Mouse (Mus musculus) left cerebral cortex, adult 11 months (tissue): ENCODE results near the gene Stambp.
A peak's percentile ranks its signal among the peaks of the same experiment; 100 is the strongest.
"Not testable (repeated sequence)": the region's sequence is repeated elsewhere in the genome, so short reads cannot be mapped to it uniquely, and the experiment has no call there.

Experiments
- DNase-seq: peaks from one replicate; pipeline ENCODE4 v3.0.0; 2022; ENCODE audit warnings: low spot score

The Stambp gene

DNA sequence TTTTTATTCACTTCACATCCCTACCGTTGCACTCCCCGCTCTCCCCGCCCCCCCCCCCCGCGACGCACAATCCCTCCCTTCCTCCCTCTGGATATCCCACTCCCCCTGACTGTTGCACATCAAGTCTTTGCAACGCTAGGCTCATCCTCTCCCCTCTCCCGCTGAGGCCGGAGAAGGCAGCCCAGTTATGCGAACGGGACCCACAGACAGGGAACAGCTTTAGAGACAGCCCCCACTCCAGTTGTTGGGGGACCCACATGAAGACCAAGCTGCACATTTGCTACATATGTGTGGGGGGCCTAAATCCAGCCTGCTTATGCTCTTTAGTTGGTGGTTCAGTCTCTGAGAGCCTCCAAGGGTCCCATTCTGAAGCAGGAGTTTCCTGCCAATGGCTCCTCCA is at the start of gene Stambp:
Gene Stambp (minus strand): TSS at position 59 of the 400 bp plus-strand sequence.
- no peak for DNase-seq

DNA sequence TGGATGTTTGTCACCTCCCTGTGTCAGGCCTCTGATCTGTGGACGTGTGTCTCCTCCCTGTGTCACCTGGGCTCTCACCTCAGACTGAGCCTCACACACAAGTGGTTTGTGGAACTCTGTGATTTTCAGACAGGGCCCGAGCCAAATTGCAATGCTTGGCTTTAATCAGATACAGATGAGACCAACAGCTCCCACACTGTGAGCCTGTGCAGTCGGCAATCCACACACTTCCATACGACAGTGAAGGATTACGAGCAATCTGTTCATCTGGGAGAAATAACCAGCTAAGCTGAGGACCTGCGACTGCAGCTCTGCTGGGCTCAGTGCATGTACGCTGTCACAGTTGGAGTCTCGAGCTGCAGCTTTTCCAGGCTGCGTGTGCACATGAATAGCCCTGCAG is 47.4 kb upstream of the Stambp start:
- no peak for DNase-seq

DNA sequence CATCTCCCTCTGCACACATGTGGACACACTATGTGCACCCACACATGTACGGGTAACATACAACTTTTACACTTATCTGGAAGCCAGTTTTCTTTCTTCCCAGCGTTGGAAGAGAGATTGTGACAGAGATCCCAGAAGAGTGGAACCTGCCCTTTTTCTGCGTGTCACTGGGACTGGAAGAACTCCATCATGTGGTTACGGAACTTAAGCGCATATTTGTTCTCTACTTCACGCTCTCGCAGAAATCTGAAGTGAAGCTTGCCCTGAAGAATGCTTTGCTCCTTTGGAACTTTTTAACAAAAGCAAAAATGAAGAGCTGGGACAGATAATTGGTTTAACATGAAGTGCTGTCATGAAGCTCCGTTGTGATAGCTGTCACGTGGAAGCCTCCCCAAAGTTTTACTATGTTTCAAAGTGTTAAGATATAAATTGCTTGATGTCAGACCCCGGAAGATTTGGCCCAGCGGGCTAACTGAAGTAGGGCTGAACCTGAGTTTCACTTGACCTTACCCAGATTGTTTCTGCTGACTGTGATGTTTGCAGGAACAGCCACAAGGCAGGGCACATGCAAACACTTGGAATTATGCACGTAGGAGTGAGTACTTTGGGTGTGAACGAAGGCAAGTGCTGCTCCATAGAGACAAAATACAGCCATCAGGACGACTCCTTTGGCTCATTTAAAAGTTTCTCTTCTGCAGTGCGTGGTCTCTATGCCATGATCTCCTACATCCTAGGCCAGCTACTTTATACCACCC is 45.2 kb upstream of the Stambp start:
- DNase-seq: no peak

DNA sequence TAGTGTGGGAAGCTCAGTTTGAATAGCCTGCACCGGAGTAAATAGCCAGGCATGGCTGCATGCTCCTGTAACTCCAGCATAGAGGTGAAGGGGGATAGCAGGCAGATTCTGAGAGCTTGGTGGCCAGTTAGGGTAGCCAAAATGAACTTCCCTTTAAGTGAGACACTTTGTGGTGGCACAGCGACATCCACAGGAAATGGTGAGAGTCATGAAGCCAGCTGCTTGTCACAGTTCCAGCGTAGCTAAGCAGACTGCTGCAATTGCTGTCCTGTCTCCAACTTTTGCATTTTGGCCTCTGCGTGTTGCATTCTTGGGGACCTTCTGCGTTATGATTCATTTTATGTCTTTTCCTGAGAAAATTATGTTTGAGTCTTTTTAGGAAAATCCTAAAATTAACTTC is 44.0 kb upstream of the Stambp start:
- DNase-seq: no peak

DNA sequence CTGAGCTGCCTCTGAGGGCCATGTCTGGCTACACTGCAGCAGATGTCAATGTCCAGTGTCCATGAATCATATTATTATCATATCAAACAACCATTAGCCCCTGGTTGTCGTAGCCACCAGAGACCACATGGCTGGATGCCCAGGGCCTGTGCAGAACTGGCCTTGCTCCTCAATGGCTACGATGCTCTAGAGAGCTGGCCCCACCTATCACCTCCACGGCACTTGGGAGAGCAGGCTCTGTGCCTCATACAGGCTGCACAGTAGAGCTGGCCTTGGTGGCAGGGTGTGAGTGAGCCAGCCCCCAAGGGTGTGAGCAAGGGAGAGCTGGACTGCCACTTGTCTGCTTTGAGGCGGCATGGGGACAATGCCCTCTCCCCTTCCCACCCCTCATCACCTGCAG is 41.9 kb upstream of the Stambp start:
- DNase-seq: no peak

DNA sequence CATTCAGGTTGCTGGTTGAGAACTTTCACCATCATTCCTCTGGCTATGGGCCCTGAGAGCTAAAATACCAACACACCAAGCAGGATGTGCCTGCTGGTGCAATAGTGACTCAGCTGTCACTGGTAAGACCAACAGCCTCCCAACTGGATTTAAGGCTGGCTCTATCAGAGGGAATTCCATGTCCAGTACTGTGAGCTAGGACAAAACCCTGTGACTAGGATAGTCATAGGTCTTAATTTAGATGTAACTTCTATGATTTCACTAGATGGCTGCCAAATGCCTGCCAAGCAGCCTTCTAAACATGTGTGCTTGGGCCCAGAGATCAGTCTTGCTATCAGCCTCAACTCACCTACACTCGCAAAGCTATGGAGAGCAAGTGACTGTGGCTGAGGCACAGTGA is 40.4 kb upstream of the Stambp start:
- no peak for DNase-seq

DNA sequence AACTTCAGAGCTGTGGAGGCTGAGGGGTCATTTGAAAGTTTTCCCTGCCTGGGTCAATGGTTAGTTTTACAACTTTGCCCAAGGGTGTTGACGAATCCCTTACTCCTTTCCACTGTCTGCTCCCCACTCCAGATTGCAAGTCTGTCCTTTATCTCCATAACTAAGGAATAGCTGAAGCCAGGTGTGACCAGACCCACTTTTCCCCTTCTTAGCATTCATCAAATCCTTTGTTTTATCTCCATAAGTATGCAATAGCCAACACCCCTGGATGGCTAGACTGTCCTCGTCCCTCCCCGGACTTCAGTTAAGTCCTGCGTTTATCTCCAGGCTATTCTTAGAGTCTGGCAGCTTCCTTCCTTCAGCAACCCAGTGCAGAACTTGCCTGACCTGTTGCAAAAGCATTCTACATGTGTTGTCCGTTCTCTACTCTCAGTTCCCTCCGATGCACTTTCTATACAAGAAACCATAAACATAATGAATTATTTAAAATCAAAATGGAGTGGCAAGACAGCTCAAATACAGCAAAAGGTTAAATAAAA is 27.2 kb upstream of the Stambp start:
- DNase-seq: no peak

DNA sequence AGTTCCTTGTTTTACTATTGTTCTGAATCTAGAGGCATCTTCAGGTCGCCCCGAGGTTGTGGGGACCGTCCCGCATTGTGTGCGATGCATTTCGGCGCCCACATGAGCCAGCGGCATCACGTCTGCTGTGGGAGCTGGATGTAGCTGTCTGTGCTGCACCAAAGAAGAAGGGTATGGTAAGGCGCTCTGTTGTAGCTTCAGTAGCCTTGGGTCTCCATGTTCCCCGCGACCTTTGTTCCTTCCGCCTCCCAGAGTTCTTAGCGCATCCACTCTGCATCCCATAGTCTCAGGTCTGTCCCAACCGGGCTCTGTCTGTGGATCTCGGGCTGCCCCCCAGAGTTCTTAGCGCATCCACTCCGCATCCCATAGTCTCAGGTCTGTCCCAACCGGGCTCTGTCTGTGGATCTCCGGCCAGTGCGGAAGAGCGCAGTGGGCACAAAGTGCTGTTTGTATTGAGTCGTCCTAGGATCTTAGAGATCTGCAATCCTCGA is 26.6 kb upstream of the Stambp start:
- no peak for DNase-seq

DNA sequence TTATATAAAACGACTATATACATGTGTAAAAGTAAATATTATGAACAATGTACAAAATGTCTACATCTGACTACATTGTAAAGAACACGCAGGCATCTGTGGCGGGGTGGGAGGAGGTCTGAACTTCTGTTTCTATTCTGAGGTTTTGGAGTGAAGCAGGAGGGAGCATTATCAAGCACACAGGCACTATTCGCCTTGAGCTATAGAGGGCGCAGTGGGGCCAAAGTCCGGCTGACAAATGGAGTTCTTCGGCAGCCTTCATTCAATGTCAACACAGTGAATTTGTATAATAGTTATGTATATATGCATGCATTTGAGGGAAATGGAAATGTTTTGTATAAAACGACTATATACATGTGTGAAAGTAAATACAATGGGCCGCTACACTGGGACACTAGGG is 26.1 kb upstream of the Stambp start:
- no peak for DNase-seq

DNA sequence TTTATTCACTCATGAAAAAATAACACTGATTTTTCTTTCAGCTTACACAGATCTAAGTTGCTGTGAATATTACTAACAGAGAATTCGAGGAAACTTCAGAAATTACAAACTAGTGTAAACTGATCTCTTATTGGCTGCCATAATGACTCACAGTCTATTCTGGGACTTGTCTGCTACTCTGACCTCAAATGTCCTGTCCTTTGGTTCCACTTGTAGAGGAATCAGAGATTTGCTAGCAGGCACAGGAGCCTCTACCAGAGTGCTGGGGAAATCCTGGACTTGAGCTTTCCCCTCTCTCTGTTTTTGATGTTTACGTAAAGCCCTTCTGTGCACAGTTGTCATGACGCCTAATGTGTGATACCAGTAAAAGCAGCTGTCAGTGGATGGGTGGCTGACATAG is 25.5 kb upstream of the Stambp start:
- DNase-seq: no peak

DNA sequence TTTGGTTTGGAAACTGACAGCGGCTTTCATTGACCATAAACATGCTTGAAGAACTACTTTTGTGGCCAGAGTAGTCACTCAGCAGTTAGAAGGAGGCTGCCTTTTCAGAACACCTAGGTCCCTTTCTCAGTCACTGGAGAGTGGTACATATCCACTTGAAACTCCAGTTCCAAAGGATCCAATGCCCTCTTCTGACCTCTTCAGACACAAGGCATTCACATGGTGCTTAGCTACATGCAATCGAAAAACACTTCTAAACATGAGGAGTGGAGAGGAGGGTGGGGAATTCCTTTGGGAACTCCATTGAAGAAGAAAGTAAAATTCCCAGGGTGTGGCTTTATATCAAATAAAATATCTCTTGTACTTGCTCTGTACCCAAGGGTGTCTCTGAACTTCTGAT is 22.5 kb upstream of the Stambp start:
- no peak for DNase-seq

DNA sequence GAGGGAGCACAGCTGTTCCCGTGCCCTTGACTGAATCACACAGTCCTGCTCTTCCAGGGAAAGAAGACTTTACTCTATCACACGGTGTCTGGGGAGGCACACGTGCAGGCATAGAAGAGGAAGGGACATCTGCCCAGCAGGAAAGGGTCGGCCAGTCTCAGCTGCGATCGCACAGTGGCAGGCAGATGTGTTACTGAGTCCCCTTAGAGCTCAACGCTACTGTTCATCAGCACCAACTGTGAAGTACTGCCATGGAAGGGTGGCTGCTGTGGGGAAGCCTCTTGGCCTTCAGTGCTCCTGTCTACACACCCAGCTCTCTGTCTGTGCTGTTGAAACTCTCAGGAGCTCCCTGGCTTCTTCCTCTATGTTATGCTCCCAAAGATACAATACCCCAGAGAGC is 21.4 kb upstream of the Stambp start:
- DNase-seq: no peak

DNA sequence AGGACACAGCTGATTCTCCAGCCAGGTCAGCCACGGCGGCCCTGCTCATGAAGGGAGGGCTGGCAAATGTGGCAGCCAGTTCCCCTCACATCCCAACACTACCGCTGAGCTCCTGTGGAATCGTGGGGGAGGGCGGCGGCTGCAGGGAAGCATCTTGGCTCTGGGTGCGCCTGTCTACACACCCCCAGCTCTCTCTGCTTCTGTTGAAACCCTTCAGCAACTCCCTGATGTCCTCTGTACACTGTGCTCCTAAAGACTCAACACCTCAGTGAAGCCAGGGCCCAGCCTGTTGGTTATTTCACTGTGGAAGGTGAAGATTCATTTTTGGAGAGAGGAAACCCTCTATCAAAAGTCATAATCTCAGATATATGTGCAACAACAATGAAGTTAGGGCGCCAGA is 19.5 kb upstream of the Stambp start:
- no peak for DNase-seq

DNA sequence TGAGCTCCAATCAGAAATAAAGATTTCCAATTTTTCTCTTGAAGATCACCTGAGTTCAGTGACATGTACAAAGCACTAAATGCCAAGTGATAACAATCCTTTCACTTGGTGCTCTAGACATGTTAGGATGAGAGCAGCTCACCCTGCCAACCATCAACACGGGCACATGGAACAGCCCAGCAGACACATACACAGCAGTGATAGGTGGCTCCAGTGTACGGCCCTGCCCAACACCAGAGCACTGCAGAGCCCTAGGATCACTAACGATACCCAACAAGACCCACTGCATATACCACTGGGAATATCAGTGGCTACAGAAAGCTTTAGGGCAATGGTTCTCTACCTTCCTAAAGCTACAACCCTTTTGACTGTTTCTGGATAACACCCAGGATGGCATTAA is 17.8 kb upstream of the Stambp start:
- no peak for DNase-seq

DNA sequence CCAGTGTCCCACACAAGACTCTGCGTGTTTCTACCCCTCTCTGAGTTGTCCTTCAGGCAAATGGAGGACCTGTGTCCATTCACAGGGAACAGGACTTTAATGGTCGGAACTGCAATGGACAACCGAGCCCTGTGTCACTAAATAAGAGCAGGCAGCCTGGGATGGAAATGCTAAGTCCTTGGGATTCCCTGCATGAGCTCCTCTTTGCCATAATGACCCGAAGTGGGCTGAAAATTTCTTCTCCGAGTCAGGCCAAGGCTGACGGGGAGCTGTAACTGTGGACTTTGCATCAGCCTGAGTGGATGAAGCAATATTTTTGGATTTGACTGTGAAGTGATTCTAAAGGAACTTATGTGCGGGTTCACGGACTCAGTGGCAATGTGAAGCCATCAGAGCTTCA is 14.7 kb upstream of the Stambp start:
- DNase-seq: not testable (repeated sequence)

DNA sequence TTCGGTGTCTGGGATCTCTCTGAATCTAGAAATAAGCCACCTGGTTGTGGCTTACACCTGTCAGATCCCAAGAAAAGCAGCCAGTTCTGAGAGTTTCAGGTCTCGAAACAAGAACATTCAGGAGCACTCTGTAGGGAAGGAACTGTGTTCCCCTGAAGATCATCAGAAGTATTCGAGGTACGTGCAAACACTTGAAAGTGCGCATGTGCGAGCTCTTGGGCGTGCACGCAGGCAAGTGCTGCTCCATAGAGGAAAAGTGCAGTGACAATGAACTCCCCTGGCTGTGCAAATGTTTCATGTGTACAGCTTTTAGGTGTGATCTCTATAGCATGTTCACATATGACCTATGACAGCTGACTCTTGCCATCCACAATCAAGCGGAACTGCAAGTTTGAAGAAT is 12.8 kb upstream of the Stambp start:
- DNase-seq: not testable (repeated sequence)

DNA sequence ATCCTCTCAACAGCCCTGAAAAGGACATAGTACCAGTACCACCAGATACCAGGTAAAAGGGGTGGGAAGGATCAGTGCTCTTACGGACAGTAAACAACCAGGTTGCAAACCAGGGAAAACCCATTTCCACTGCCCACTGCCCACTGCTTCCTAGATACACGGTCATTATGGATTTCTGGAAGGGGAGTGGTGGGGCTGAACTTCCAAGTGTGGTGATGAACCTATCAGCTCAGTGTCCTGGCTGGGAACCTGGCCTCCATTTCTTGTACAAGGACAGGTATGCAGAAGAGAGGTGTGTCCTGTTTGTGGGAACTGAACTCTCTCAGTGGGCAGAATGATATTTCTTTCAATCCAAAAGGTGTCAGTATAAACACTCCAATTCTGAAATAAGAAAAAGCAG is 11.1 kb upstream of the Stambp start:
- DNase-seq: no peak

DNA sequence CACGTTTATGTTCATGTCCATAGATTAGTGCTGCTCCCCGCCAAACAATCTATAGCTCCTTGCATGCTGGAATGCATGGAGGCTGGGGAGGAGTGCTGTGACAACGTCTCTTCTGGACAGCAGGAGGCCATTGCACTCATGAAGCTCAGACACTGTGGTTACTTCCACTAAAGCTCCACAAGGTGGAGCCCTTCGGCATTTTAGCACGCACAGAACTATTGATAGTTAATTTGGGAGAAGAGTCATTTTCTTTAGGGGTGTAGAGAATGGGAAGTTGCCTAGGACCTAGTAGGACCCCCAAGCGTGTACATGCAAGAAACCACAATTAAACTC is 10.4 kb upstream of the Stambp start:
- no peak for DNase-seq

DNA sequence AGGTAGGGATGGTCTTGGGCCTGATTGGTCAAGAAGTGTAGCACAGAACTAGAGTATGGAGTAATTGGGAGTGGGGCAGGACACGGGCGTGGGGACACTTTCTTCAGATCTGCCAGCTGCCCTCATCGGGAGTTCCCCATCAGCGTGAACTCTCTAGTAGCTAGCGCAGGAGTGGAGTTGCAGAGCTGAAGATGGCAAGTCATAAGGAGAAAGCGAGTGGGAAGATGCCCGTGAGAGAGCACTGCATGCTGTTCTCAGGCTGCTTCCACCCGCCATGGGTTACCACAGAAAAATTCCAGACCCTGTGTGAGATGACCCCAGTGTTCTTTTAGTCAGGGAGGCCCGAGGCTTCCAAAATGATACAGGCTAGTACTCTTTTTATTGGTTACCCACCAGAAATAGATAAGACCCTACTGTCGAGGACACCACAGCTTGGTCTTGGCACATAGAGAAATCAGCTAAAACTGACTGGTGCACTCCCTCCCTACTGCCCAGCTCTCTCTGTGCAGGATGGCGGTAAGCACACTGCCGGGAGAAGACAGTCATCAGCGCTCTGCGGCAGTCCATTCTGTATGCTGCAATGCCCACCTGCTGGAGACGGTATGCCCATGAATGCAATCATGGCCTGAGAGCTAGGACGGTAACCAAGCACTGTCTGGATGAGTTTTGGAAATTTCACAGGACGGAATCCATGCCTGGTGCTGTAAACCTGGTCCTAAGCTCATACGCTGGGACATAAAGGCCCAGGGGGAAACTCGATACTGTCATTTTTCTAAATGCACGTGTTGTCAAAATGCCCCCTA is 9.8 kb upstream of the Stambp start:
- no peak for DNase-seq

DNA sequence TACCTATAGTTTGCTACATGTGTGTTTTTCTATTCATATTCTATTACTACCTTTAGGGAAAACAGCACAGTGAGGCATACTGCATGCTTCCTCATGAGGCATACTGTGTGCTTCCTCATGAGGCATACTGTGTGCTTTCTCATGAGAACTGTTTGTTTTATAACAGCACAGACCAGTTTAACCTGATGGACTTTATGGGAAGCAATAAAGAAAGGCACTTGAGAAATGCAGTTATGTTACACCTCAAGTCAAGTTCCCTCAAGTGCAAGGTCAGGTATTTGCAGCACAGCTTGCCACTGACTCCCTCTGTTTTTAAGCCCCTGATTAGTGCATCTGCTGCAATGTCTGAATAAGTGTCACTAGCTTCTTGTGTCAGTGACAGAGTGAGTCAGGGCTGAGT is 5.0 kb upstream of the Stambp start:
- DNase-seq: no peak

DNA sequence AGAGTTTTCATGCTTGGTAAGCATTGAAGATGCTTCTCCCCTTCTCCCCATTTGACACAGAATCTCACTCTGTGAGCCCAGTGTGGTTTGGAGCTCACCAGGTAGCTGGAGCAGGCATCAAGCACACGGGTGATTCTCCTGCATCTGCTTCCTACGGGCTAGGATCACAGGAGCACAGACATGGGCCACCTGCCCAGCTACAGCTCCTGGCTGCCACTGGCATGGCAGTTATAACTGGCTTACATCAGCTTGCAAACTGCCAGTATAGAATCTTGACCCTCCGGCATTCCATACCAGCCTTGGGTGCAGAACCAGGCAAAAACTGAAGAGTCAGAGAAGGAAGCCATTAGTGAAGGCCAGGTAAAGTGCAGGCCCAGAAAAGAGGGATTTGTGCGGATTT is 3.1 kb upstream of the Stambp start:
- no peak for DNase-seq

DNA sequence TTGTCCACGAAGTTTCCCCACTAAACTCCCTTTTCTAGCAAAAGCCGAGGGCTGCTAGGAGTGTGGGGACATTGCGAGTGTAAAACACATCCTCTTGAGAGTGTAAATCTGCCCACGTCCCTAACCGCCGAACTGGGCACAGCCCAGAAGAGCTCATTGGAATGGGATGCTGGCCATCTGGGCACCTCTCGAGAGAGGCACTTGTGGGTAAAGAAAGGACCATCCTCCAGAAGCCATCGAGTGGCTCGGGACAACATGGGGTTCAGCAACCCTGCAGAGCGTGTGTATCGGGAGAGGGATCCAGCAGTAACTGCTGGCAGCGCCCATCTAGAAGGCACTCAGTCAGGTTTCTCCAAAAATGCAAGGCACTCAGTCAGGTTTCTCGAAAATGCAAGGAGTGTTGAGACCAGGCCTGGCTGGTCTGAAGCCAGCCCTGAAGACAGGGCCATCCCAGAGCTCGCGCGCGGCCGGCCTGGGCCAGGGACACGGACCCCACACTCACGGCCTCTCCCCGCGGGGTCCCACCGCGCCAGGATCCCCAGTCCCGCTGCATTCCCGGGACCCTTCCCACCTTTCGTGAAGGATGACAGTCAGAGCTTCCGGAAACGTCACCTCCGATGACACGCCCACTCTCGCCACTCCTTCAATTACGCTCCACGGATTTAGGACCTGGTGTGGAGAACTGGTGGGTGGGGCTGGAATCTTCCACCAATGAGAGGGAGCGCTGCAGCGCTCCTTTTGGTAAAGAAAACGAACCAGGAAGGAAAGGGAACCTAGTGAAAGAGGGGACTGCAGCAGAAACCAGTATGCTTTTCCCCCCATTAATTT is 475 bp downstream of the Stambp start:
- peak; percentile 90 for DNase-seq
